Mouse (Mus musculus) brain, embryonic 14.5 days (tissue): ENCODE data around the gene Minpp1. TPM values are rescaled to one million over a fixed set of nuclear protein-coding genes. Genes with fewer than 3 reads are reported as not detected.

ENCODE experiments used
- DNase-seq: peaks from one replicate; pipeline ENCODE4 v3.0.0-alpha.2; 2011; ENCODE audit warnings: low read depth
- CTCF ChIP-seq: fragments of 200-500 bp; IDR thresholded peaks from 2 replicates; pipeline ENCODE4 v1.5.1; 2012; ENCODE audit warnings: inconsistent platforms, mild to moderate bottlenecking, moderate library complexity, borderline replicate concordance; ENCODE audit not compliant: insufficient read depth, insufficient read length; ENCODE audit errors: extremely low read depth
- POLR2A ChIP-seq: fragments of 200-500 bp; IDR thresholded peaks from 2 replicates; pipeline ENCODE4 v1.6.1; 2012; ENCODE audit warnings: mild to moderate bottlenecking, inconsistent platforms, borderline replicate concordance; ENCODE audit not compliant: poor library complexity, insufficient read depth, insufficient read length, severe bottlenecking; ENCODE audit errors: extremely low read depth
- polyA plus RNA-seq: library from polyadenylated mRNA; depleted of rRNA; stranded (reverse); fragments of >200 nt; gene quantifications from 2 replicates; pipeline ENCODE4 v1.2.3, GENCODE M21; 2012; rRNA removed

Gene Minpp1
- polyA plus RNA-seq, 1 experiment: 41.5 TPM

DNA sequence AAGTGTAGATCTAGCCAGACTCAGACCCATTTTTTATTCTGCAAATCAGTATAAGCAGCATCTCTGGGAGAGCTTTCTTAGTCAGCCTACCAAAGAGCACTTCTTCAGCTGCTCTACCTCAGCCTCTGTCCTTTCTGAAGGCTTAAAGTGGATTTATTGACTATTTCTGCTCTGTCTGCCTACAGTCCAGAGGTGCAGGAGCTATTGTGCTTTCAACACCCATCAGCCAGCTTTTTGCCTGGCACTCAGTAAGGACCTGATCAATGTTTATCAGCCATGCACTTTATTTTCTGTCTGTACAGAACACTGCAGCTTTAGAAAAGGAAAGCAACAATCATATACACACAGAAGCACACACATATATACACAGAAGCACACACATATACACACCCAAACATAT, 49.3 kb downstream of the Minpp1 start:
- no peak for DNase-seq
- no peak for TF ChIP-seq CTCF
- TF ChIP-seq POLR2A: no peak

GRCm38 (mm10) chr19:32542784-32543490, 57.4 kb downstream of the Minpp1 start:
- no peak for DNase-seq
- TF ChIP-seq CTCF (no peak), POLR2A (no peak)

GRCm38 (mm10) chr19:32547396-32547795, 61.8 kb downstream of the Minpp1 start:
- TF ChIP-seq POLR2A (no peak), CTCF (no peak)

GRCm38 (mm10) chr19:32548202-32548601, 62.6 kb downstream of the Minpp1 start:
- no peak for DNase-seq
- TF ChIP-seq POLR2A (no peak), CTCF (no peak)

More at GRCm38 (mm10) chr19:32547396-32547795, 61.8 kb downstream of the Minpp1 start:
- DNase-seq: no peak

DNA sequence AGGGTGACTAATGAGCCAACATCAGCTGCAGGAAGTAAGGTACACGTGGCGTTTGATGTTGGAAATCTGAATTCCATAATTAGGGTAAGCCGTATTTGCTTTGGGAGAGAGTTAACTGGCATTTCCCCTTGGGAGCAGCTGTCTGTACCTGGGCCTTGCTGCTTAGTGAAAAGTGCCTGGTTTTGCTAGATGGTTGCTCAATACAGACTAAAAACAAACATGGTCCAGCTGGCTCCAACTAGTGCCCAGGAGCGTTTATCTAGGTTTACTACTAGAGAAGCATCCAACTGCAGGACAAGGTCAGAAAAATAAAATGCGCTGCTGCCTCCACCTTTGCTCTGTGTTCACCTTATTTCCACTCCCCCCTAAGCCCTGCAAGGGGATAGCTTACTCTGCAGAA, 64.9 kb downstream of the Minpp1 start:
- TF ChIP-seq POLR2A (no peak), CTCF (no peak)
- DNase-seq: no peak

- TF ChIP-seq CTCF: no peak
- TF ChIP-seq POLR2A: no peak
- no peak for DNase-seq
Observed at GRCm38 (mm10) chr19:32551442-32551841, 65.9 kb downstream of the Minpp1 start.

GRCm38 (mm10) chr19:32552106-32552505, 66.5 kb downstream of the Minpp1 start:
- TF ChIP-seq CTCF (no peak), POLR2A (no peak)
- no peak for DNase-seq

DNA sequence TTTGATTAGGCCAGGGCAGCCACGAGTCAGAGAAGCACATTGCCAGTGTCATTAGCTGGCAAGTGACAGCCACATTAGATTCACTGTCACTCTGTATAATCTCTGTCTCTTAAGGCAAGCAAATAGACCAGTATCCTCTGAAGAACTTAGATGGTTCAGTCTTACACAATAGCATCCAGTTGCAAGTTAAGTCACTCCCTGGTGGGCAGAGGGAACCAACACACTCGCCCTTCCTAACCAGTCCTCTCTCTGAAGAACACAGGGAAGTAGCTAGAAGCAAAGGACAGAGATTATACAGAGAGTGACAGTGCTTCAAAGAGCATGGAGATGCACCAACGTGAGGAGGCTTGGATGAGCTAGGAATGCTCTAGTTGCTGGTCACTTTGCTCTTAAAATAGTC, 67.7 kb downstream of the Minpp1 start:
- no peak for DNase-seq
- TF ChIP-seq POLR2A: no peak
- no peak for TF ChIP-seq CTCF

- DNase-seq: peak; percentile 74
- TF ChIP-seq CTCF: no peak
- TF ChIP-seq POLR2A: no peak
Observed at GRCm38 (mm10) chr19:32555257-32555656, 69.7 kb downstream of the Minpp1 start.

Other genes with a start within 250 kb of the Minpp1 start
- 8.6 and 13.6 TPM in 2 replicates for gene Sgms1, start 96.1 kb upstream of the Minpp1 start, polyA plus RNA-seq
- 24.7 and 33.5 TPM in 2 replicates for gene Rpl9-ps6, start 19.2 kb upstream of the Minpp1 start, polyA plus RNA-seq
- 0.59 and 1.5 TPM in 2 replicates for gene Papss2, start 110.0 kb downstream of the Minpp1 start, polyA plus RNA-seq